Mouse (Mus musculus): Measurements from ENCODE around the gene Kcnk3.

DNA sequence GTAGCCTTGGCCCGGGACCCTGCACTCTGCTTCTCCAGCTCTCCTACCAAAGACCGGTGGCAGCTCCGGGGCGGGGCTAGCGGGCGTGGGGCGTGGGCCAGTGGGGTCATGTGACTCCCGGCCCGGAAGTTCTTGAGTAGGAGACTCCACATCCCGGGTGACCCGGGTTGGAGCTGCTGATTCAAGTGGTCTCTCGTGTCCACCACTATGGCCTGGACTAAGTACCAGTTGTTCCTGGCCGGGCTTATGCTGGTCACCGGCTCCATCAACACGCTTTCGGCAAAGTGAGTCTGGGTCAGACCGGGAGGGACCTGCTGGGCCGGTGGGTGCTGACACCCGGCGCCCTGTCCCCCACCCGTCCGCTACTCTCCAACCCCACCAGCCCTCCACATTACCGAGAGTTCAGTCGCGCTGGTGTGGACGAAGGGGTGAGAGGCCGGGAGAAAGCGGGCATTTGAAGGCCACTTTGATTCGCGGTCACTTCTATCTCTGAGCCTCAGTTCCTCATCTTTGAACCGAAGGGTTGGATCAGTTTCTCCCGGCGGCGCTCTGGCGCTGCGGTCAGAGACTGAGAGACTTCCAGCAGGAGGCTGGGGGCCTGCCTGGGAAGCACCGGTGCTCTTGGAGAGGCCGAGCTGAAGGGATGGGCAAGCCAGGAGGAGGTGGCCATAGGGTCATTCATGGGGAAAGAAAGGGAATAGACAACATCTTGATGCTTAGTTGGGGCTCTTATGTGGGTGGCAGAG lies 60.0 kb downstream of the Kcnk3 start, which contains the start of gene Slc35f6:
- no peak for TF ChIP-seq CTCF (IDR thresholded peaks at IDR 0.05; ENCODE audit: low read depth)
- TF ChIP-seq EP300 (IDR thresholded peaks at IDR 0.05; ENCODE audit: low read depth), result no peak

Measured in liver, postnatal 0 days (tissue).